Mouse (Mus musculus) spleen, adult 2 months (tissue): ENCODE results near the gene Tmem109. TPM values are rescaled to one million over a fixed set of nuclear protein-coding genes. Genes with fewer than 3 reads are reported as not detected.

Experiments used
- DNase-seq, 2 experiments: peaks; one replicate each; pipeline versions ENCODE4 v3.0.0 to v3.0.0-alpha.2; 2012 to 2021; ENCODE audit warnings: low spot score in 2 of 2, low read depth in 1 of 2
- H3K27ac ChIP-seq: fragments of 200-500 bp; 2 replicates; pipeline ENCODE4 v1.5.1; 2012; ENCODE audit warnings: low read length, inconsistent platforms; ENCODE audit not compliant: insufficient read depth
- H3K27me3 ChIP-seq: fragments of 200-500 bp; 2 replicates; pipeline ENCODE4 v1.6.1; 2012; ENCODE audit warnings: mild to moderate bottlenecking, moderate library complexity, low read length, inconsistent platforms; ENCODE audit not compliant: control insufficient read depth, insufficient read depth
- H3K36me3 ChIP-seq: fragments of 200-500 bp; 2 replicates; pipeline ENCODE4 v1.6.1; 2012; ENCODE audit warnings: mild to moderate bottlenecking, low read length, inconsistent platforms; ENCODE audit not compliant: control insufficient read depth, insufficient read depth
- H3K4me1 ChIP-seq: fragments of 200-500 bp; 2 replicates; pipeline ENCODE4 v1.6.1; 2011; ENCODE audit warnings: inconsistent platforms; ENCODE audit not compliant: control insufficient read depth, insufficient read depth, insufficient read length
- H3K4me3 ChIP-seq: fragments of 200-500 bp; 2 replicates; pipeline ENCODE4 v1.5.1; 2011; ENCODE audit warnings: mild to moderate bottlenecking, inconsistent platforms; ENCODE audit not compliant: insufficient read depth, insufficient read length; ENCODE audit errors: extremely low read depth
- CTCF ChIP-seq: fragments of 200-500 bp; IDR thresholded peaks from 2 replicates; pipeline ENCODE4 v1.5.1; 2011; ENCODE audit warnings: mild to moderate bottlenecking, inconsistent platforms; ENCODE audit not compliant: insufficient read depth, insufficient read length, insufficient replicate concordance; ENCODE audit errors: extremely low read depth
- POLR2A ChIP-seq: fragments of 200-500 bp; IDR thresholded peaks from 2 replicates; pipeline ENCODE4 v1.6.1; 2011; ENCODE audit warnings: low read depth, low read length, inconsistent platforms
- WGBS: fragments of 180-500 bp; shearing (Covaris S2); methylation state at CpG from one replicate; pipeline ENCODE4 v1.1.7; 2018; 5-methylcytosine and 5-hydroxymethylcytosine counted together
- polyA plus RNA-seq: library from polyadenylated mRNA; depleted of rRNA; stranded (reverse); fragments of >200 nt; gene quantifications from 2 replicates; pipeline ENCODE4 v1.2.3, GENCODE M21; 2012

Tmem109 gene
- polyA plus RNA-seq, 1 experiment, result 45.8 TPM

GRCm38 (mm10) chr19:10842914-10843313 is 38.9 kb downstream of the Tmem109 start:
- H3K36me3 ChIP-seq, result no peaks in the 10 kb centered on the region
- TF ChIP-seq POLR2A (no peak), CTCF (no peak)
- WGBS, result 17% methylated on average over 24 of the region's 24 CpGs
- H3K27me3 ChIP-seq, result no peaks in the 10 kb centered on the region
- peak overlapping the region; percentile 59 for H3K27ac ChIP-seq
- peaks cover 36% of the 10 kb centered on the region for H3K4me1 ChIP-seq
- H3K4me3 ChIP-seq, result peak overlapping the region; percentile 52
- peak in 1 of 2 experiments; percentile 56 for DNase-seq

GRCm38 (mm10) chr19:10841721-10842626 is 39.8 kb downstream of the Tmem109 start:
- Histone ChIP-seq H3K4me1 (peaks cover 36% of the 10 kb centered on the region), H3K36me3 (no peaks in the 10 kb centered on the region), H3K27me3 (no peaks in the 10 kb centered on the region), H3K27ac (peak overlapping the region; percentile 82), H3K4me3 (peak overlapping the region; percentile 52; the same call in 1 of the 2 replicates)
- WGBS, result 17% methylated on average over 16 of the region's 16 CpGs
- TF ChIP-seq POLR2A, result no peak
- no peak for TF ChIP-seq CTCF
- peak; percentile 62 to 75 for DNase-seq

GRCm38 (mm10) chr19:10839010-10839892 is 42.5 kb downstream of the Tmem109 start, which contains the start of gene Slc15a3:
Slc15a3 (plus strand) TSS chr19:10839727.
- no peak for DNase-seq
- Histone ChIP-seq H3K4me1 (peaks cover 24% of the 10 kb centered on the region), H3K27ac (no peak within 1 kb of the TSS), H3K4me3 (no peak within 1 kb of the TSS), H3K27me3 (no peaks in the 10 kb centered on the region), H3K36me3 (no peaks in the 10 kb centered on the region)
- TF ChIP-seq CTCF (no peak), POLR2A (no peak)
- WGBS, result 36% methylated on average over 15 of the region's 15 CpGs

- no peak for DNase-seq
- TF ChIP-seq CTCF (no peak), POLR2A (no peak)
- WGBS, result 90% methylated on average over 3 of the region's 3 CpGs
- H3K4me3 ChIP-seq, result no peak overlapping the region
- H3K27me3 ChIP-seq, result no peaks in the 10 kb centered on the region
- H3K36me3 ChIP-seq, result no peaks in the 10 kb centered on the region
- H3K4me1 ChIP-seq, result peaks cover 7% of the 10 kb centered on the region; the same call in 1 of the 2 replicates
- no peak overlapping the region for H3K27ac ChIP-seq
Observed at GRCm38 (mm10) chr19:10835671-10836070, 46.1 kb downstream of the Tmem109 start.

- no peaks in the 10 kb centered on the region; the same call in 1 of the 2 replicates for H3K4me1 ChIP-seq
- 80% methylated on average over 3 of the region's 3 CpGs for WGBS
- DNase-seq, result no peak
- no peaks in the 10 kb centered on the region for H3K36me3 ChIP-seq
- TF ChIP-seq POLR2A (no peak), CTCF (no peak)
- no peak overlapping the region for H3K27ac ChIP-seq
- H3K27me3 ChIP-seq, result no peaks in the 10 kb centered on the region
- H3K4me3 ChIP-seq, result no peak overlapping the region
Observed at GRCm38 (mm10) chr19:10833611-10834010, 48.2 kb downstream of the Tmem109 start.

GRCm38 (mm10) chr19:10832030-10832429 is 49.8 kb downstream of the Tmem109 start:
- Histone ChIP-seq H3K4me1 (peaks cover 3% of the 10 kb centered on the region; the same call in 1 of the 2 replicates), H3K36me3 (no peaks in the 10 kb centered on the region), H3K27me3 (no peaks in the 10 kb centered on the region), H3K4me3 (no peak overlapping the region), H3K27ac (no peak overlapping the region)
- no peak for TF ChIP-seq CTCF
- no peak for TF ChIP-seq POLR2A
- WGBS, result 76% methylated on average over 3 of the region's 3 CpGs
- no peak for DNase-seq
